Mouse (Mus musculus): Measurements from ENCODE around the gene Lsm7.

DNA sequence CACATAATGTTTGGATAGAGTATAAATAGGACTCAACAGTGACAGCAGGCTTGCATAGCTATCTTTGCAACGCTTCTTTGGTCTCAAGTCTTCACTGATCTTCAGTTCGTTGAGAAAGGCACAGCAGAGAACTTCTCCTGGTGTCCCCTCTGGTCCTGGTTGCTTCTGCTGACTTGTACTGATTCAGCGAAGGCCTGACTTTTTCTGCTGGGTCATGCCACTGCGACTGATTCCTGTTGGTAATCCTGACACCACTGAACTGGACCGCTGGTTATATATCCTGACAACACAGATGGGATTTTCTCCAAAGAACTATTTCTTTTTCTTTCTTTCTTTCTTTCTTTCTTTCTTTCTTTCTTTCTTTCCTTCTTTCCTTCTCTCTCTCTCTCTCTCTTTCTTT, 32.5 kb downstream of the Lsm7 start:
- no peak for TF ChIP-seq CTCF (IDR thresholded peaks at IDR 0.05)
- no peak for TF ChIP-seq EP300 (IDR thresholded peaks at IDR 0.05; ENCODE audit: insufficient read depth, low read depth, low read length)

Data from heart, adult 2 months (tissue).